Mouse (Mus musculus) limb, embryonic 13.5 days (tissue): ENCODE measurements around the gene Tyrobp. TPM values are rescaled to one million over a fixed set of nuclear protein-coding genes. Genes with fewer than 3 reads are reported as not detected.

Experiments used
- ATAC-seq: fragments of 200-750 bp; cut with Nextera tagmentation; 2 replicates; pipeline ENCODE4 v1.8.0; 2017; ENCODE audit warnings: low read depth, moderate number of reproducible peaks, moderate TSS enrichment; ENCODE audit not compliant: low FRiP score
- H3K27ac ChIP-seq: fragments of 300-500 bp; sonication (generic); 2 replicates; pipeline ENCODE4 v1.5.1; 2015; ENCODE audit warnings: inconsistent platforms, mild to moderate bottlenecking, moderate library complexity
- H3K27me3 ChIP-seq: fragments of 300-500 bp; sonication (generic); 2 replicates; pipeline ENCODE4 v1.6.1; 2015; ENCODE audit warnings: mild to moderate bottlenecking, inconsistent platforms
- H3K36me3 ChIP-seq: fragments of 300-500 bp; sonication (generic); 2 replicates; pipeline ENCODE4 v1.6.1; 2015; ENCODE audit warnings: inconsistent platforms, mild to moderate bottlenecking, moderate library complexity
- H3K4me1 ChIP-seq: fragments of 300-500 bp; sonication (generic); 2 replicates; pipeline ENCODE4 v1.6.1; 2015; ENCODE audit warnings: inconsistent platforms
- H3K4me2 ChIP-seq: fragments of 300-500 bp; sonication (generic); replicated peaks from 2 replicates; pipeline ENCODE4 v1.6.1; 2015; ENCODE audit warnings: inconsistent platforms, mild to moderate bottlenecking, moderate library complexity
- H3K4me3 ChIP-seq: fragments of 300-500 bp; sonication (generic); 2 replicates; pipeline ENCODE4 v1.5.1; 2015; ENCODE audit warnings: moderate library complexity, mild to moderate bottlenecking, inconsistent platforms
- H3K9ac ChIP-seq: fragments of 300-500 bp; sonication (generic); 2 replicates; pipeline ENCODE4 v1.6.1; 2015; ENCODE audit warnings: mild to moderate bottlenecking, inconsistent platforms
- H3K9me3 ChIP-seq: fragments of 300-500 bp; sonication (generic); 2 replicates; pipeline ENCODE4 v1.6.1; 2016; ENCODE audit warnings: inconsistent platforms
- WGBS: fragments of 180-500 bp; shearing (Covaris S2); methylation state at CpG from one replicate; pipeline ENCODE4 v1.1.7; 2015; 5-methylcytosine and 5-hydroxymethylcytosine counted together
- polyA plus RNA-seq: library from polyadenylated mRNA; unstranded; fragments of >200 nt; fragmentation: Nextera tagmentation; extraction: Ambion mirVana; gene quantifications from 2 replicates; pipeline ENCODE4 v1.2.1, GENCODE M21; 2015

Gene Tyrobp
- polyA plus RNA-seq, 1 experiment from 2014 or later: 32.7 TPM

- WGBS: 15% methylated on average over 25 of the region's 25 CpGs
- no peak overlapping the region for H3K4me2 ChIP-seq
Measured at GRCm38 (mm10) chr7:30453327-30453726, 39.8 kb downstream of the Tyrobp start.

GRCm38 (mm10) chr7:30453766-30454165 lies 40.2 kb downstream of the Tyrobp start:
- WGBS: 2% methylated on average over 25 of the region's 25 CpGs
- Histone ChIP-seq H3K36me3 (no peaks in the 10 kb centered on the region), H3K27ac (no peak overlapping the region), H3K9me3 (no peaks in the 10 kb centered on the region), H3K4me1 (peaks cover 21% of the 10 kb centered on the region), H3K4me2 (peak overlapping the region; percentile 17), H3K9ac (no peak overlapping the region), H3K4me3 (0 out of 2 replicates have a peak overlapping the region, but pooled peaks have one; percentile 13), H3K27me3 (peaks cover 89% of the 10 kb centered on the region)
- ATAC-seq: no peak

More at GRCm38 (mm10) chr7:30453327-30453726, 39.8 kb downstream of the Tyrobp start:
- Histone ChIP-seq H3K27me3 (peaks cover 85% of the 10 kb centered on the region), H3K4me3 (no peak overlapping the region), H3K4me1 (peaks cover 17% of the 10 kb centered on the region), H3K27ac (no peak overlapping the region), H3K9me3 (no peaks in the 10 kb centered on the region), H3K9ac (no peak overlapping the region), H3K36me3 (no peaks in the 10 kb centered on the region)
- ATAC-seq: no peak

DNA sequence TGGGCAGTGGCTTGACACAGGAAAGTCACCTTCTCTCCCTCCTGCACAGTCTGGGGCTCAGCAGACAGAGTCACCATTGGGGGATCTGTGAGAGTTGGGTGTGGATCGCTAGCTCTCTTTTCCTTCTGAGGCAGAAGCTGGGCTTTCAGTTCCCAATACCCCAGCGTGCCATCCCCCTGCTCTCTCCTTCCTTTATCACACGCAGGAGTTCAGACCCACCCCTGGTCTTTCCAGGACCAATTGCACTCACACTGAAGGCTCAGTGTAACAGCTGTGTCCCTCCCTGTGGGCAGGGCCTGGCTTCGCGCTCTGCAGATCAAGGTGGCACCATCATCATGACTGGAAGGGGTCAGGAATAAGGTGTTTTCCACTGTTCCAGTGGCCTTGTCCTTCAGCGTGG lies 40.7 kb downstream of the Tyrobp start:
- 11% methylated on average over 6 of the region's 6 CpGs for WGBS
- Histone ChIP-seq H3K4me2 (peak overlapping the region; percentile 17; the same call in 1 of the 2 replicates), H3K4me3 (no peak overlapping the region), H3K36me3 (no peaks in the 10 kb centered on the region), H3K9ac (no peak overlapping the region), H3K4me1 (peaks cover 21% of the 10 kb centered on the region), H3K27ac (no peak overlapping the region), H3K27me3 (peaks cover 94% of the 10 kb centered on the region), H3K9me3 (no peaks in the 10 kb centered on the region)
- ATAC-seq: no peak

- peak overlapping the region; percentile 20; the same call in 1 of the 2 replicates for H3K4me3 ChIP-seq
- H3K9ac ChIP-seq: 0 out of 2 replicates have a peak overlapping the region, but pooled peaks have one; percentile 5
Measured at GRCm38 (mm10) chr7:30456487-30456886, 42.9 kb downstream of the Tyrobp start.

GRCm38 (mm10) chr7:30456911-30457628 lies 43.5 kb downstream of the Tyrobp start:
- WGBS: 1% methylated on average over 31 of the region's 31 CpGs
- peak overlapping the region; percentile 45 for H3K4me2 ChIP-seq
- no peak for ATAC-seq
- H3K27ac ChIP-seq: no peak overlapping the region
- no peaks in the 10 kb centered on the region for H3K9me3 ChIP-seq
- H3K9ac ChIP-seq: 0 out of 2 replicates have a peak overlapping the region, but pooled peaks have one; percentile 5
- H3K4me3 ChIP-seq: peak overlapping the region; percentile 20
- peaks cover 100% of the 10 kb centered on the region for H3K27me3 ChIP-seq
- H3K36me3 ChIP-seq: no peaks in the 10 kb centered on the region
- H3K4me1 ChIP-seq: peaks cover 21% of the 10 kb centered on the region

More at GRCm38 (mm10) chr7:30456487-30456886, 42.9 kb downstream of the Tyrobp start:
- Histone ChIP-seq H3K4me1 (peaks cover 21% of the 10 kb centered on the region), H3K27ac (no peak overlapping the region), H3K4me2 (peak overlapping the region; percentile 45), H3K9me3 (no peaks in the 10 kb centered on the region), H3K27me3 (peaks cover 100% of the 10 kb centered on the region), H3K36me3 (no peaks in the 10 kb centered on the region)
- under 1% methylated on average over 9 of the region's 9 CpGs for WGBS
- no peak for ATAC-seq

DNA sequence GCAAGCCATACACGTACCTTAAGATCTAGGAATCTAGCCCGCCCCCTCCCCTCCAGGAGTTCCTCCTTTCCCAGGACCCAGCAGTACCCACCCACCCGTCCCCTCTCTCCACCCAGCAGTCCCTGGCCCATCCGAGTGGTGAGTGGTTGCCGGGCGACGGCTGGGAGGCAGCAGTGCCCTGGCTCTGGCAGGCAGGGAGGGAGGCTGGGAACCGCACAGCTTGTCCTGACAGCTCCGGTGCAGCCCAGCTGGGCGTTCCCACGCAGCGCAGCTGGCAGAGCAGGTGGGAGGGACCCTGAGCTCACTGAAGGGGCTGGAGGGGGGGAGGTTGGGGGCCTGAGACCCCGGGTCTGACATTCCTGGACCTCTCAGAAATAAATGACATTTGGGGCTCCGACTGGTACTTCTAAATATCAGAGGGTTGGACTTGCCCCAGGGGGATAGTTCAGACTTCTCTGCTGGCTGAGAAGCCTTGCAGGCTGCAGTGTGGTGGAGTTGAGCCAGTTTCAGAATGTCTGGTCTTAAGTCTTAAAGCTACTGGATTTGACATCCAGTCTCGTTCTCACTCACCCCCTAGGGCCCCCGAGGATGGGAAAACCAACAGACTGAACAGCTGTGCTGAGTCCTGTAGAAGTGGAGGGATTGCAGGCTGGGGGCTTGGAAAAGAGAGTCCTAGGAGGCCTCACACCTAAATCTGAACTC lies 44.2 kb downstream of the Tyrobp start, which contains the start of the genes Kirrel2 and Nphs1:
Gene Kirrel2, minus strand, starts transcription at position 62 of the 702 bp plus-strand sequence.
Gene Nphs1, plus strand, starts transcription at position 687 of the 702 bp plus-strand sequence.
- peak; percentile 48 for ATAC-seq
- 3% methylated on average over 16 of the region's 16 CpGs for WGBS
- no peaks in the 10 kb centered on the region for H3K36me3 ChIP-seq

GRCm38 (mm10) chr7:30459484-30459883 lies 45.9 kb downstream of the Tyrobp start:
- Histone ChIP-seq H3K27ac (no peak overlapping the region), H3K36me3 (no peaks in the 10 kb centered on the region), H3K9me3 (no peaks in the 10 kb centered on the region), H3K4me3 (no peak overlapping the region), H3K27me3 (peaks cover 99% of the 10 kb centered on the region), H3K4me1 (peaks cover 21% of the 10 kb centered on the region), H3K9ac (no peak overlapping the region), H3K4me2 (no peak overlapping the region)
- 38% methylated on average over 6 of the region's 6 CpGs for WGBS
- ATAC-seq: no peak

More for the DNA sequence above, 44.2 kb downstream of the Tyrobp start, which contains the start of the genes Kirrel2 and Nphs1:
- Histone ChIP-seq H3K27ac (no peak within 1 kb of the TSS), H3K9ac (0 out of 2 replicates have a peak within 1 kb of the TSS, but pooled peaks have one; percentile 5), H3K4me2 (peak within 1 kb of the TSS; percentile 45), H3K4me3 (peak within 1 kb of the TSS; percentile 20), H3K9me3 (no peaks in the 10 kb centered on the region), H3K4me1 (peaks cover 21% of the 10 kb centered on the region), H3K27me3 (peaks cover 100% of the 10 kb centered on the region)

GRCm38 (mm10) chr7:30463568-30463967 lies 50.0 kb downstream of the Tyrobp start:
- WGBS: 36% methylated on average over 7 of the region's 7 CpGs
- peaks cover 99% of the 10 kb centered on the region for H3K27me3 ChIP-seq
- H3K27ac ChIP-seq: no peak overlapping the region
- peaks cover 7% of the 10 kb centered on the region for H3K4me1 ChIP-seq
- no peak overlapping the region for H3K9ac ChIP-seq
- no peak overlapping the region for H3K4me2 ChIP-seq
- no peak overlapping the region for H3K4me3 ChIP-seq
- no peak for ATAC-seq
- no peaks in the 10 kb centered on the region for H3K9me3 ChIP-seq
- no peaks in the 10 kb centered on the region for H3K36me3 ChIP-seq

DNA sequence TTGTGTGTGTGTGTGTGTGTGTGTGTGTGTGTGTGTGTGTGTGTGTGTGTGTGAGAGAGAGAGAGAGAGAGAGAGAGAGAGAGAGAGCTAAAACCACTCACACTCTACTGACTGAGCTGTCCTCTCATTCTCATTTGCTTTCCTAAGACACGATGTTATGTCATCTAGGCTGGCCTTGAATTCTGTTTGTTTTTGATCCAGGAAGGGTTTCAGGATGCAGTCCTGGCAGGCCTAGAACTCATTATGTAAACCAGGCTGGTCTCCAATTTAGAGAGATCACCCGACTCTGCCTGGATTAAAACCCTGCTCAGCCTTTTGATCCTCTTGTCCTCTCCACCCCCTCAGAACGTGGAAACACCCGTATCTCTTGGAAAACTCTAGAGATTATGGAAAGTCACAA lies 50.4 kb downstream of the Tyrobp start:
- Histone ChIP-seq H3K9ac (no peak overlapping the region), H3K36me3 (no peaks in the 10 kb centered on the region), H3K9me3 (no peaks in the 10 kb centered on the region), H3K27ac (no peak overlapping the region), H3K4me2 (no peak overlapping the region), H3K27me3 (peaks cover 97% of the 10 kb centered on the region), H3K4me1 (peaks cover 5% of the 10 kb centered on the region), H3K4me3 (no peak overlapping the region)
- 20% methylated on average over 4 of the region's 4 CpGs for WGBS
- no peak for ATAC-seq

DNA sequence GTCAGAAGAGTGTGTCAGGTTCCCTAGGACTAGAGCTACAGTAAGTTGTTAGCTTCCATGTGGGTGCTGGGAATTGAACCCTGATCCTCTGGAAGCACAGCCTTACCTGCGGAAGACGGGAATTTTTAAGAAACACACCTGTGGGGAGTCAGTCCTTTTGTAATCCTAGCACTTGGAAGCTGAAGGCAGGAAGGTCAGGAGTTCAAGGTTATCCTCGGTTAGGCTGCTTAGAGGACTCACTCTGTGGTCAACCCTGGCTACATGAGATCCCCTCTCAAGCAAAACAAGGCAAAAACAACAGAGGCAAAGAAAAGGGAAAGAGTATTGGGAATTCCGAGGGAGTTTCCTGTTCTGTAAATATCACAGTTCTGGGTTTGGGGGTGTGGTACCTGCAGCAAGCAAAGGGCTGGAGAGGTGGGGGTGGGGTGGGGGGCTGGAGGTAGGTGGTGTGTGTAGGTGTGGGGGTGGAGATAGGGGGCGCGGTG lies 51.3 kb downstream of the Tyrobp start:
- Histone ChIP-seq H3K9ac (no peak overlapping the region), H3K4me1 (peaks cover 5% of the 10 kb centered on the region), H3K4me2 (no peak overlapping the region), H3K4me3 (no peak overlapping the region), H3K27me3 (peaks cover 88% of the 10 kb centered on the region), H3K9me3 (no peaks in the 10 kb centered on the region), H3K36me3 (no peaks in the 10 kb centered on the region), H3K27ac (no peak overlapping the region)
- ATAC-seq: no peak
- WGBS: 12% methylated on average over 6 of the region's 6 CpGs
